9 mouse cellular contexts compared by ENCODE assay signal in the genomic region with DNA sequence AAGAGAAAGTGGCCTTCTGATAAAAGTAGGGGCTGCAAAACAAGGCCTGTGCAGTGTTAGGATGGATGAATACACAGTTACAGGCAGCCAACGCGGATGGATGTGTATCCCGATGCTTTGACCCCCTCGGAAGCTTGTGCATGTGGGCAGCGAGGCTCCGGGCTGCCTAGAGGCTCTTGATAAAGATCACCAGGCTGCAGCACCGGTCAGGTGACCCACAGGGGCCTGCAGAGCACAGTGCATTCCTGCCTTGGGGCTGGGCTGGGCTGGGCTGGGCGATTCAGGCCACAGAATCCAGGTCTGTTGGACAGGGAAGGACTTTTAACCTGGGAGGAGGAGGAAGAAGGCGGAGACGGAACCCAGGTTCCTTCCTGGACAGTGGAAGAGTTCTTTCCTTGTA.
DNase-seq lines count a peak whose midpoint lies in the region; ATAC-seq lines count a peak whose summit lies in the region.
"Had no signal": no experiment of that assay in that cellular context is flagged by ENCODE, and none has a peak within 500 bp of the region (broad histone marks: within the 10 kb centered on the region; RNA-seq: fewer than 3 reads in every experiment).

No protein-coding gene starts in this region.

- H3K9me3 ChIP-seq in heart, embryonic 10.5 days, result no peaks in the 10 kb centered on the region
- no peaks in the 10 kb centered on the region for H3K9me3 ChIP-seq in neural tube, embryonic 13.5 days
- no peaks in the 10 kb centered on the region for H3K9me3 ChIP-seq in limb, embryonic 13.5 days

- no peak overlapping the region for H3K4me2 ChIP-seq in neural tube, embryonic 13.5 days
- H3K4me2 ChIP-seq in limb, embryonic 13.5 days (replicated peaks), result 0 out of 2 replicates have a peak overlapping the region, but pooled peaks have one; percentile 9

- DNase-seq in heart, embryonic 10.5 days (ENCODE audit: low spot score), result peak; percentile 85
- no peak for DNase-seq in heart, postnatal 14 days
- DNase-seq in neural tube, embryonic 10.5 days (ENCODE audit: extremely low spot score, low spot score), result no peak
- peak; percentile 23 for DNase-seq in urinary bladder, postnatal 25 days (ENCODE audit: low spot score)
- no peak for DNase-seq in adrenal gland, postnatal 4 days (ENCODE audit: low spot score in 2 of 2)
- DNase-seq in right cerebral cortex, postnatal 36 days (ENCODE audit: low spot score in 2 of 2), result no peak
- DNase-seq: thymus, adult 18-20 months had no signal

- 0 out of 2 replicates have a peak overlapping the region, but pooled peaks have one; percentile 22 for H3K9ac ChIP-seq in neural tube, embryonic 13.5 days
- peak overlapping the region; percentile 53 for H3K9ac ChIP-seq in limb, embryonic 13.5 days

- peak overlapping the region; percentile 15 for H3K4me3 ChIP-seq in heart, embryonic 10.5 days
- H3K4me3 ChIP-seq in neural tube, embryonic 13.5 days, result no peak overlapping the region
- H3K4me3 ChIP-seq in limb, embryonic 13.5 days, result no peak overlapping the region

- intact Hi-C loops in heart, postnatal 14 days (cut with DNase I), result no loop called here

- peak overlapping the region; percentile 80 for H3K27ac ChIP-seq in heart, embryonic 10.5 days
- peak overlapping the region; percentile 42; the same call in 1 of the 2 replicates for H3K27ac ChIP-seq in neural tube, embryonic 13.5 days (replicated peaks)
- peak overlapping the region; percentile 64 for H3K27ac ChIP-seq in limb, embryonic 13.5 days

- WGBS in heart, embryonic 10.5 days, result 40% methylated on average over 10 of the region's 10 CpGs
- 88% methylated on average over 10 of the region's 10 CpGs for WGBS in neural tube, embryonic 13.5 days
- WGBS in limb, embryonic 13.5 days, result 44% methylated on average over 10 of the region's 10 CpGs

- no peak for ATAC-seq in neural tube, embryonic 13.5 days (ENCODE audit: low read depth)
- 0 out of 2 replicates have a peak, but pooled peaks have one; percentile 60 for ATAC-seq in limb, embryonic 13.5 days (ENCODE audit: low FRiP score, low read depth)

- H3K4me1 ChIP-seq in heart, embryonic 10.5 days, result peaks cover 20% of the 10 kb centered on the region
- H3K4me1 ChIP-seq in neural tube, embryonic 13.5 days (replicated peaks), result peaks cover 14% of the 10 kb centered on the region; the same call in 1 of the 2 replicates
- peaks cover 23% of the 10 kb centered on the region for H3K4me1 ChIP-seq in limb, embryonic 13.5 days

- H3K27me3 ChIP-seq in heart, embryonic 10.5 days (ENCODE audit: insufficient read depth, poor library complexity, severe bottlenecking), result no peaks in the 10 kb centered on the region
- no peaks in the 10 kb centered on the region for H3K27me3 ChIP-seq in neural tube, embryonic 13.5 days
- H3K27me3 ChIP-seq in limb, embryonic 13.5 days, result no peaks in the 10 kb centered on the region

- peaks cover 6% of the 10 kb centered on the region; the same call in 1 of the 2 replicates for H3K36me3 ChIP-seq in heart, embryonic 10.5 days
- peaks cover 10% of the 10 kb centered on the region; the same call in 1 of the 2 replicates for H3K36me3 ChIP-seq in neural tube, embryonic 13.5 days
- H3K36me3 ChIP-seq in limb, embryonic 13.5 days, result peaks cover 28% of the 10 kb centered on the region

Comparison
In these comparisons a context has a peak if more than half of its experiments do, and no peak if none do; other contexts are left out.
1. DNase-seq: peak in heart, embryonic 10.5 days (single experiment) and urinary bladder, postnatal 25 days (single experiment); none in heart, postnatal 14 days (0 of 2), neural tube, embryonic 10.5 days (single experiment), adrenal gland, postnatal 4 days (0 of 2) and right cerebral cortex, postnatal 36 days (0 of 2).
2. Peak in every context shown above with its lines, with median percentiles within 50 percentile points of each other: H3K27ac ChIP-seq.